Mouse (Mus musculus): Measurements from ENCODE around the gene Wdfy2. TPM values are rescaled to one million over a fixed set of nuclear protein-coding genes. Genes with fewer than 3 reads are reported as not detected.

The Wdfy2 gene
- polyA plus RNA-seq, 1 experiment from 2014 or later = 13.1 TPM

DNA sequence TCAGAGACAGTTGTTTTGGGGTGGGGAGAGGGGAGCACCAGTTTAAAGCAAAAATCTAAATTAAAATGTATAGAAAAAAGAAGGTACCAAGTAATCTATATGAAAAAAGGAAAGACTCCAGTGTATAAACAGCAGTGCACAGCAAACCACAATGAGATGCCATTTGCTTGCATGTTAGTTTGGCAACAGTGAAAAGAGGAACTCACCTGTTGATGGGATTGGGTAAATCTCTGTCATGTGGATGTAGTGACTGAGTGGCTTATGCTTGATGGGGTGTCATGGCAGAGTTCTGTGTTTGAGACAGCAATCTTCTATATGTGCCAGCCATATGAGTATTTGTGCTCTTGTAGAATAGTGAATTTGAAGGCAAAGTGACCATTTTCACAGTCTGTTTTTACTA lies 85.2 kb downstream of the Wdfy2 start:
- H3K4me2 ChIP-seq (ENCODE audit: low read depth, low read length) = no peak overlapping the region
- ATAC-seq (ENCODE audit: low read depth) = no peak
- H3K4me3 ChIP-seq (ENCODE audit: low read depth, low read length) = no peak overlapping the region
- H3K4me1 ChIP-seq (ENCODE audit: control insufficient read depth, insufficient read depth, low read length) = no peaks in the 10 kb centered on the region
- no peak overlapping the region for H3K9ac ChIP-seq (replicated peaks; ENCODE audit: low read depth, low read length)
- H3K27ac ChIP-seq (ENCODE audit: low read depth, low read length) = no peak overlapping the region
- no peaks in the 10 kb centered on the region for H3K27me3 ChIP-seq (ENCODE audit: control insufficient read depth, insufficient read depth, low read length)
- no peaks in the 10 kb centered on the region for H3K9me3 ChIP-seq (ENCODE audit: control insufficient read depth, low read length)
- no peaks in the 10 kb centered on the region for H3K36me3 ChIP-seq (ENCODE audit: control insufficient read depth, insufficient read depth, low read length)

GRCm38 (mm10) chr14:62924800-62925199 lies 87.3 kb downstream of the Wdfy2 start:
- H3K9me3 ChIP-seq (ENCODE audit: control insufficient read depth, low read length) = no peaks in the 10 kb centered on the region
- 83% methylated on average over 4 of the region's 4 CpGs for WGBS
- H3K4me1 ChIP-seq (ENCODE audit: control insufficient read depth, insufficient read depth, low read length) = no peaks in the 10 kb centered on the region
- no peaks in the 10 kb centered on the region for H3K36me3 ChIP-seq (ENCODE audit: control insufficient read depth, insufficient read depth, low read length)
- H3K27ac ChIP-seq (ENCODE audit: low read depth, low read length) = no peak overlapping the region
- no peak overlapping the region for H3K4me3 ChIP-seq (ENCODE audit: low read depth, low read length)
- ATAC-seq (ENCODE audit: low read depth) = no peak
- no peak overlapping the region for H3K9ac ChIP-seq (replicated peaks; ENCODE audit: low read depth, low read length)
- H3K4me2 ChIP-seq (ENCODE audit: low read depth, low read length) = no peak overlapping the region
- H3K27me3 ChIP-seq (ENCODE audit: control insufficient read depth, insufficient read depth, low read length) = no peaks in the 10 kb centered on the region

- ATAC-seq (ENCODE audit: low read depth) = no peak
- 74% methylated on average over 5 of the region's 5 CpGs for WGBS
- H3K4me1 ChIP-seq (ENCODE audit: control insufficient read depth, insufficient read depth, low read length) = no peaks in the 10 kb centered on the region
- H3K27me3 ChIP-seq (ENCODE audit: control insufficient read depth, insufficient read depth, low read length) = no peaks in the 10 kb centered on the region
- no peaks in the 10 kb centered on the region for H3K36me3 ChIP-seq (ENCODE audit: control insufficient read depth, insufficient read depth, low read length)
- H3K4me2 ChIP-seq (ENCODE audit: low read depth, low read length) = no peak overlapping the region
- no peak overlapping the region for H3K9ac ChIP-seq (replicated peaks; ENCODE audit: low read depth, low read length)
- no peaks in the 10 kb centered on the region for H3K9me3 ChIP-seq (ENCODE audit: control insufficient read depth, low read length)
- no peak overlapping the region for H3K27ac ChIP-seq (ENCODE audit: low read depth, low read length)
- H3K4me3 ChIP-seq (ENCODE audit: low read depth, low read length) = no peak overlapping the region
Measured at GRCm38 (mm10) chr14:62928101-62928541, 90.6 kb downstream of the Wdfy2 start.

GRCm38 (mm10) chr14:62935361-62935760 lies 97.9 kb downstream of the Wdfy2 start:
- WGBS = 82% methylated on average over 9 of the region's 9 CpGs
- H3K9ac ChIP-seq (replicated peaks; ENCODE audit: low read depth, low read length) = no peak overlapping the region
- H3K4me2 ChIP-seq (ENCODE audit: low read depth, low read length) = no peak overlapping the region
- no peaks in the 10 kb centered on the region for H3K36me3 ChIP-seq (ENCODE audit: control insufficient read depth, insufficient read depth, low read length)
- no peaks in the 10 kb centered on the region for H3K9me3 ChIP-seq (ENCODE audit: control insufficient read depth, low read length)
- H3K4me1 ChIP-seq (ENCODE audit: control insufficient read depth, insufficient read depth, low read length) = no peaks in the 10 kb centered on the region
- H3K27me3 ChIP-seq (ENCODE audit: control insufficient read depth, insufficient read depth, low read length) = no peaks in the 10 kb centered on the region
- no peak overlapping the region for H3K27ac ChIP-seq (ENCODE audit: low read depth, low read length)
- H3K4me3 ChIP-seq (ENCODE audit: low read depth, low read length) = no peak overlapping the region
- ATAC-seq (ENCODE audit: low read depth) = no peak

DNA sequence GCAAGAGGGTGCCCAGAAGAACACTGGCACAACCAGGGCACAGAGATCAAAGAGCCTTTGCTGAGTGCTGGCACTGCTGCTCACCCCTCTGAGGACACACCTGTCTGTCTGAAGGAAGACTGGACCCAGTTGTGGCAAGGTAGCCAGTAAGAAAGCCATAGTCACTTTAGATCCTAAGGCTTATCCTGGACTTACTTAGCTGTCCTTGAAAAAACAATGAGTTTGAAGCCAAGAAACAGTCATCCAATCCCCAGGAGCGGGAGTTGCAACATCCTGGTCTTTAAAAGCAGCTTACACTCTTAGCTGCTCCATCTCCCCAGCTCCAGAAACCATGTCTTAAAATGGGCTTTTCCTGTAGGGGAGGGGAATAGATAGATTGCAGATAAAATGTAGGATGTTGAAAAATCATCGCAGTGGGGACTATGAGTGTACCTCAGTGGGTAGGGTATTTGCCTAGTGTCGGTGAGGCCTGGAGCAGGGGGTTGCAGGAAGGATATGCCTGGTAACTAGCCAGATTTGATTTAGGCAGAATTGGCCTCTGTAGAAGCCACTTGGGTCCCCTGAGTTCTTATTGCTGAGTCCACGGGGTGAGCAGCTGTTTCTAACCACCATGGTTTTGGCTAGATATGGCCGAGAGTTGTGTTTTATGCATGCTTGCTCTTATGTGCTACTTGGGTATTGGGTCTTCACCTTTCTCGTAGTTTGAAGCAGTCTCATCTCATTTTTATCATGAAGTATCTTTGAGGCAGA lies 99.3 kb downstream of the Wdfy2 start:
- 87% methylated on average over 6 of the region's 6 CpGs for WGBS
- Histone ChIP-seq H3K9me3 (ENCODE audit: control insufficient read depth, low read length) (no peaks in the 10 kb centered on the region), H3K9ac (replicated peaks; ENCODE audit: low read depth, low read length) (no peak overlapping the region), H3K27me3 (ENCODE audit: control insufficient read depth, insufficient read depth, low read length) (no peaks in the 10 kb centered on the region), H3K4me2 (ENCODE audit: low read depth, low read length) (no peak overlapping the region), H3K36me3 (ENCODE audit: control insufficient read depth, insufficient read depth, low read length) (no peaks in the 10 kb centered on the region), H3K4me1 (ENCODE audit: control insufficient read depth, insufficient read depth, low read length) (no peaks in the 10 kb centered on the region), H3K27ac (ENCODE audit: low read depth, low read length) (no peak overlapping the region), H3K4me3 (ENCODE audit: low read depth, low read length) (no peak overlapping the region)
- no peak for ATAC-seq (ENCODE audit: low read depth)

DNA sequence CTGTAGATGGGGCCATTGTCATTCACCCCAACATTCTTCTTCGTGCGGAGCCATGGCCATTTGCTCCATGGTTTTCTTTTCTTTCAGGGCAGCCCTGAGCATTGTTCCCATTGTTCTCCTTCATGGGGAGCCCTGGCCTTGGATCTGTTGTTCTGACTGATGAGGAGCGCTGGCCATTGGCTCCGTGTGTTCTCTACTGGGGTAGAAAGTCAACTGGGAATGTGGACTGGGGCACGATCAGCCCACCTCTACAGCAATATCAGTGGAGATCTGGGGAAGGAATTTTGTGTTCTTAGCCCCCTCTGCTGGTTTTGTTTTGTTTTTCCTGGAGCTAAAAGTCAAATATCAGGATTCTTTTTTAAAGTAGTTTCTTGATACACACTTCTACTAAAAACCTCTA lies 100.2 kb downstream of the Wdfy2 start:
- Histone ChIP-seq H3K9ac (replicated peaks; ENCODE audit: low read depth, low read length) (no peak overlapping the region), H3K9me3 (ENCODE audit: control insufficient read depth, low read length) (no peaks in the 10 kb centered on the region), H3K4me1 (ENCODE audit: control insufficient read depth, insufficient read depth, low read length) (no peaks in the 10 kb centered on the region), H3K27me3 (ENCODE audit: control insufficient read depth, insufficient read depth, low read length) (no peaks in the 10 kb centered on the region), H3K4me2 (ENCODE audit: low read depth, low read length) (no peak overlapping the region), H3K4me3 (ENCODE audit: low read depth, low read length) (no peak overlapping the region), H3K27ac (ENCODE audit: low read depth, low read length) (no peak overlapping the region), H3K36me3 (ENCODE audit: control insufficient read depth, insufficient read depth, low read length) (no peaks in the 10 kb centered on the region)
- ATAC-seq (ENCODE audit: low read depth) = no peak
- 40% methylated on average over 5 of the region's 5 CpGs for WGBS

DNA sequence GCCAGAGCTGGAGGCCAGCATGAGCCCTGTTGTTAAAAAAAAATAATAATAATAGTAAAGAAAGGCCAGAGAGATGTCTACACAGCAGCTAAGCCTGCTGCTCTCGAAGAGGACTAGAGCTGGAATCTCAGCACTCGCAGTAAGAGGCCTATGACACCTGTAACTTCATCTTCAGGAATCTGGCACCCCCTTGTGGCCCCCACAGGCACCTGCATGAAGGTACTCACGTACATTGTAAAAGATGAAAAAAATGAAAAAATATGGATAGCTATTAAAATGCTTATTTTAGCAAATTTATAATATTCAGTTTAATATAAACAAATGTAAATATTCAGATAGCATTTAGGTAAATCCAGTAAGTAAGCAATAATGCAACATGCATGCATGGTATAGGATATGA lies 102.0 kb downstream of the Wdfy2 start:
- H3K4me3 ChIP-seq (ENCODE audit: low read depth, low read length) = no peak overlapping the region
- no peaks in the 10 kb centered on the region for H3K4me1 ChIP-seq (ENCODE audit: control insufficient read depth, insufficient read depth, low read length)
- WGBS = 95% methylated on average over 3 of the region's 3 CpGs
- no peak overlapping the region for H3K9ac ChIP-seq (replicated peaks; ENCODE audit: low read depth, low read length)
- H3K27ac ChIP-seq (ENCODE audit: low read depth, low read length) = no peak overlapping the region
- no peak for ATAC-seq (ENCODE audit: low read depth)
- no peak overlapping the region for H3K4me2 ChIP-seq (ENCODE audit: low read depth, low read length)
- no peaks in the 10 kb centered on the region for H3K9me3 ChIP-seq (ENCODE audit: control insufficient read depth, low read length)
- H3K27me3 ChIP-seq (ENCODE audit: control insufficient read depth, insufficient read depth, low read length) = no peaks in the 10 kb centered on the region
- H3K36me3 ChIP-seq (ENCODE audit: control insufficient read depth, insufficient read depth, low read length) = peaks cover 5% of the 10 kb centered on the region; the same call in 1 of the 2 replicates

- no peak overlapping the region for H3K4me2 ChIP-seq (ENCODE audit: low read depth, low read length)
- H3K4me1 ChIP-seq (ENCODE audit: control insufficient read depth, insufficient read depth, low read length) = no peaks in the 10 kb centered on the region
- H3K27me3 ChIP-seq (ENCODE audit: control insufficient read depth, insufficient read depth, low read length) = no peaks in the 10 kb centered on the region
- no peak overlapping the region for H3K4me3 ChIP-seq (ENCODE audit: low read depth, low read length)
- peaks cover 5% of the 10 kb centered on the region; the same call in 1 of the 2 replicates for H3K36me3 ChIP-seq (ENCODE audit: control insufficient read depth, insufficient read depth, low read length)
- no peaks in the 10 kb centered on the region for H3K9me3 ChIP-seq (ENCODE audit: control insufficient read depth, low read length)
- WGBS = 74% methylated on average over 14 of the region's 14 CpGs
- ATAC-seq (ENCODE audit: low read depth) = no peak
- no peak overlapping the region for H3K9ac ChIP-seq (replicated peaks; ENCODE audit: low read depth, low read length)
- no peak overlapping the region for H3K27ac ChIP-seq (ENCODE audit: low read depth, low read length)
Measured at GRCm38 (mm10) chr14:62940383-62941074, 103.1 kb downstream of the Wdfy2 start.

GRCm38 (mm10) chr14:62946794-62947193 lies 109.3 kb downstream of the Wdfy2 start:
- ATAC-seq (ENCODE audit: low read depth) = no peak

More at GRCm38 (mm10) chr14:62946794-62947193, 109.3 kb downstream of the Wdfy2 start:
- H3K4me2 ChIP-seq (ENCODE audit: low read depth, low read length) = no peak overlapping the region
- H3K9ac ChIP-seq (replicated peaks; ENCODE audit: low read depth, low read length) = no peak overlapping the region
- H3K27me3 ChIP-seq (ENCODE audit: control insufficient read depth, insufficient read depth, low read length) = no peaks in the 10 kb centered on the region
- H3K36me3 ChIP-seq (ENCODE audit: control insufficient read depth, insufficient read depth, low read length) = peaks cover 6% of the 10 kb centered on the region; the same call in 1 of the 2 replicates
- no peaks in the 10 kb centered on the region for H3K9me3 ChIP-seq (ENCODE audit: control insufficient read depth, low read length)
- H3K4me3 ChIP-seq (ENCODE audit: low read depth, low read length) = no peak overlapping the region
- H3K27ac ChIP-seq (ENCODE audit: low read depth, low read length) = no peak overlapping the region
- H3K4me1 ChIP-seq (ENCODE audit: control insufficient read depth, insufficient read depth, low read length) = peaks cover 5% of the 10 kb centered on the region; the same call in 1 of the 2 replicates
- 93% methylated on average over 3 of the region's 3 CpGs for WGBS

All from neural tube, embryonic 14.5 days (tissue).